Mouse (Mus musculus): ENCODE data around the gene Prrc2c.
"Not testable (repeated sequence)": the region's sequence is repeated elsewhere in the genome, so short reads cannot be mapped to it uniquely, and the experiment has no call there.

Prrc2c gene

DNA sequence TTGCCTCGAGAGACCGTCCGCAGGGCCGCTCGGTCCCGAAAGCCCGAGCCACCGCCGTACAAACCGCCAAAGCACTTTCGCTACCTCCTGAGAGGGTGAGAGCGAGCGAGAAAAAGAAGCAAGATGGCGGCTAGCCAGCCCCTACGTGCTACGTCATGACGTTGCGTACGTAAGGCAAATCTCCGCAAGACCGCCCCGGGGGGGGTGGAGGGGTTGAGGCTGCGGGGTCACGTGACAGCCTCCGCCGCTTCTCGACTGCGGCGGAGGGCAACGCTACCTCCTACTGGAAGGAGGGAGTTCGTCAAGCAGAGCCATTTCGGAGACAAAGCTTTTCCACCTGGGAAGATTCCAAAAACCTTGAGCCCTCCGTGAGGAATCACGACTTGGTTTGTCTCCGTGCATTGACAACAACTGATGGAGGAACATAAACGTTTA lies at the start of gene Prrc2c:
Gene Prrc2c, minus strand, starts transcription at position 156 of the 435 bp plus-strand sequence.
- in situ Hi-C loops (cut with MboI; ENCODE audit: low sequenced_read_pairs): no loop called here

- in situ Hi-C loops (cut with MboI; ENCODE audit: low sequenced_read_pairs): no loop called here
These were observed 44.9 kb upstream of the Prrc2c start for GRCm38 (mm10) chr1:162785222-162785621.

DNA sequence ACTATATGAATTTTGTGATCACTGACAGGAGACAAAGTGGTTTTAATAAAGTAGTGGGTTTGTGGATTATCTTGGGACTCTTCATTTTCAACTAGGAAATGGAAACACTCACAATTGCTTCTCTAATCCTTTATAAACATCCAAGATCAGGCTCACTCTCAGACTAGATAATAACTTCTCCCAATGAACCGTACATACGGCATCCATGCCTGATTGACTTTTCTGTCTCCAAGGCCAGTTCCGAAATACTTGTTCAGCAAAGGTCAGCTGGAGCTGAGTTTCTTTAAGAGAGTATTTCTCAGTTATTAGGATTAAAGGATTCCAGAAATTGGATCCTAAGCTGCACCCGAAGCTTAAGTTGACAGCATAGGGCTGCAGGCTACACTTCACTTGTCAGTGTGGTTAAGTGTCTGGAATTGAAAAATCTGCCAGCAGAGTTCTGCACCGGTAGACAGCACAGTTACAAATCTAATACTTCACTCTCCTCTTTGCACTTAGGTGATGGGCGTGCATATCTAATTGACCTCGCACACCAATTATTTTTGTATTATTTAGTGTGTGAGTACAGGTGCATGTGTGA lies 43.4 kb upstream of the Prrc2c start:
- in situ Hi-C loops (cut with MboI; ENCODE audit: low sequenced_read_pairs): no loop called here

- in situ Hi-C loops (cut with MboI; ENCODE audit: low sequenced_read_pairs): not testable (repeated sequence)
These were observed 40.7 kb upstream of the Prrc2c start for GRCm38 (mm10) chr1:162781035-162781434.

DNA sequence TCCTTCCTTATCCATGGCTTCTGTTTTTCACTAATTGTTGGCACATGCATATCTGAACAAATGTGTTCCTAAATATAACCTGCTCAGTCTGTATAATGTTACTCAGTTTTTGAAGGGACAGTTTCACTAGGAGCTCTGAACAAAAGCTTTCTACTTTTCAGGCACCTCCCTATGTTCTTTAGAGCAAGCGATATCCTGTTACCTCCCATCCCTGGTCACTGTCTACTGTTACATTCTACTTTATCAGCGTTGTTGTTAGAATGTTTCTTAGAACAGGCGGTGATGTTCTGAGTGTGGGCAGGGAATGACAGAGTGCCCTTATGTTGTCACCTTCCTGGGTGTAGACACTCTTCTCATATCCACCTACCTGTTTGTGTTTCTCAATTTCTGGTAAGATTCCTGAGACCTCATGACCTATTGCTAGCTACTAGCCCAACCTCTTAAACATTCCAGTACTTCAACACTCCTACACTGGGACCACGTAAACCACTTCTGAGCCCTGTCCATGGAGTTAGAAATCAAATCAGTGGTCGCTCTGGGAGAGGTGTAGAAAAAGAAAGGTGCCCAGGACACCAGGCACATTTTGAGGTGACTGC lies 37.7 kb upstream of the Prrc2c start:
- in situ Hi-C loops (cut with MboI; ENCODE audit: low sequenced_read_pairs): no loop called here

- in situ Hi-C loops (cut with MboI; ENCODE audit: low sequenced_read_pairs): no loop called here
These were observed 33.3 kb upstream of the Prrc2c start for GRCm38 (mm10) chr1:162773661-162774060.

GRCm38 (mm10) chr1:162771617-162772360 lies 31.4 kb upstream of the Prrc2c start:
- in situ Hi-C loops (cut with MboI; ENCODE audit: low sequenced_read_pairs): no loop called here

GRCm38 (mm10) chr1:162752009-162752408 lies 11.7 kb upstream of the Prrc2c start:
- in situ Hi-C loops (cut with MboI; ENCODE audit: low sequenced_read_pairs): no loop called here

DNA sequence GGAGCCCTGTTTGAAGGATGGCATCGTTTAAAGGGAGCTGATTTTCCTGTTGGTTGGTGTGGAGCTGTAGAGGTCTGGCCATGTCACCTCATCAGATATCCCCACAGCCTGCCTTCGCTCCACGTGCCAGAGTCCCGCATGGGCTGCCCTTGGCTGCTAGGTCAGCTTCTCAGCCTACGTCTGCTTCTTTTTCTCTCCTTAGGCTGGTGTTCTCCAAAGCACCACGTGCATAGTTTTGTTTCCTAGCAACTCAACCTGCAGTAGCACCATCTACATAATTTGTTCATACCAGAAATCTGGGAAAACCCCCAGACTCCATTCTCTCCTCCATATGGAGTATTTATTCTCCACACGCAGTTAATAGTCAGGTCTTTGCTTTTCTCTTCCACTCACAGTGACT lies 9.3 kb upstream of the Prrc2c start:
- in situ Hi-C loops (cut with MboI; ENCODE audit: low sequenced_read_pairs): no loop called here

- in situ Hi-C loops (cut with MboI; ENCODE audit: low sequenced_read_pairs): no loop called here
These were observed 8.4 kb upstream of the Prrc2c start for GRCm38 (mm10) chr1:162748761-162749160.

DNA sequence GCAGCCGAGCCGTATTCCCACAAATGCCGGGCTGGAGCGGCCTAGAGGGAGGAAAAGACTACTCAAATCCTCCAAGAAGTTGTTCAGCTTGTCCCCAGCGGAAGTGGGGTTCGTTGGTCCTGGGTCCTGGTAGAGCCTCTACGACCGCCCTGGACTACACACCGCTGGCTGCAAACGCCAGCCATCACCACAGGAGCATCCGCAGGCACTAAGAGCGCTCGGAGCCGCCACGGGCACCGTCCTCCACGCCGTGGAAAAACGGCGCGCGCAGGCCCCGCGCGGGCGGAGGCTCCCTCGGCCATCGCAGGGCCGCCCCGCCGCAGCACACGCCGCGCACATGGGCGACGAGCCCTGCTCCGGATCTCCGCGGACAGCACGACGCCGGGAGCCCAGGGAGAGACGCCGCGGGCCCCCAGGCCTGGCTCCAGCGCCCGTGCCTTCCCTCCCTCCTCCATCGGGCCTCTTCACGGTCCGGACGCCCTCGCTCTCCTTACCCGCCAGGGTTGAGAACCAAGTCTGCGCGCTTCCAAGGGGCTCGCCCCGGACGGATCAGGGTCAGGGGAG lies 443 bp downstream of the Prrc2c start:
- in situ Hi-C loops (cut with MboI; ENCODE audit: low sequenced_read_pairs): no loop called here

DNA sequence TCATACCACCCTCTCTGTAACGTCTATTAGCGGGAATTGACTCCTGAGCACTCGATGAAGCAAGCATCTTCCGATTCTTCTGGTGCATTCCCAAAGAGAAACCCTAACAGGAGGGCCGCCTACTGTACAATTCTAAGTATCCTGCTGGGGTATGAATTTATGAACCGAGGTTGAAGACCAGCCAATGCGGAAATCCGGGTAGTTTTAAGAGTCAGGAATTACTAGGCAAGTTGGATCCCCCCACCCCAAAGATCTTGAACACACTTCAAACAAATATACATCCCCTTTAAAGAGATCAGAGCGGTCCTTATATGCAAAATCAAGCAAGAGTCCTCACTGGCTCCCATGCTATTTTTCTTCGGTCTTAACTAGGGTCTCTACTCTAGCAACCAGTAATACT lies 950 bp downstream of the Prrc2c start:
- in situ Hi-C loops (cut with MboI; ENCODE audit: low sequenced_read_pairs): no loop called here

- in situ Hi-C loops (cut with MboI; ENCODE audit: low sequenced_read_pairs): no loop called here
These were observed 1.9 kb downstream of the Prrc2c start for GRCm38 (mm10) chr1:162738472-162738871.

GRCm38 (mm10) chr1:162735084-162735483 lies 5.3 kb downstream of the Prrc2c start:
- in situ Hi-C loops (cut with MboI; ENCODE audit: low sequenced_read_pairs): no loop called here

GRCm38 (mm10) chr1:162734283-162734682 lies 6.1 kb downstream of the Prrc2c start:
- in situ Hi-C loops (cut with MboI; ENCODE audit: low sequenced_read_pairs): no loop called here

- in situ Hi-C loops (cut with MboI; ENCODE audit: low sequenced_read_pairs): no loop called here
These were observed 8.3 kb downstream of the Prrc2c start for GRCm38 (mm10) chr1:162732041-162732440.

- in situ Hi-C loops (cut with MboI; ENCODE audit: low sequenced_read_pairs): no loop called here
These were observed 10.9 kb downstream of the Prrc2c start for GRCm38 (mm10) chr1:162729436-162729835.

DNA sequence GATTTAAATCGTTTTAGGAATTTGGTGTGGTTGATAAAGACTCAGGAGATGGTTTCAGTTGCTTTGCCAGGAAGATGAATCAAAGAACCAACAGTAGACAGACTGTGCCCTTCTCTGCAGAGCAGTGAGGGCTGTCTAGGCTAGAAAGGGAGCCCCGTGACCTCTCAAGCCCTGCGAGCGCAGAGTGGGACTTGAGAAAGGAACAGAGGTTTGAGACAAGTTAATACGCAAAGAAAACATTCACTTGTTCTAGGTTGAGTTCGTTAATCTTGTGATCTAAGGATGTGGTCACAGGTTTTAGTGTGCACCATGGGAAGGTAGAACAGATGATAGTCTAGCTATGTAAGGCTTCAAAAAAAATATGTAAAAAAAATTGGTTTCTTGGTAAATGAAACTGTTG lies 12.4 kb downstream of the Prrc2c start:
- in situ Hi-C loops (cut with MboI; ENCODE audit: low sequenced_read_pairs): no loop called here

GRCm38 (mm10) chr1:162723610-162724009 lies 16.7 kb downstream of the Prrc2c start:
- in situ Hi-C loops (cut with MboI; ENCODE audit: low sequenced_read_pairs): loop anchor here (25.0 kb wide), 1 partner anchor 886 kb away; no protein-coding TSS in a partner anchor

DNA sequence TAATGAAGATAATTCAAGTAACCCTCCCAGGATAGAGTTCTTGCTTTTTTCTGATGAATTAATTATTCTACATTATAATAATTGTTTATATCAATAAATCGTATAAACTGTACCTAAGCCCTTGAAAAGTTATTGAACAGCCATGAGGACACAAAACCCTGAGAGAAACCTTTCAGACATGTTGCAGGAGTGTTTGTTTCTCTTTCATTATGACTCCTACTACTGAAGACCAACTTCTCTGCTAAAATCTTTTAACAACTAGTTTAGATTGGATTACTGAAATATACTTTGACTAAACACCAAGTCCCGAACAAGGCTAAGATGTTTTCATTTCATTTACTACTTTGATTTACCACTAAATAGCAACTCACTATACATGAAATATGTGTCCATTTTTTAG lies 19.7 kb downstream of the Prrc2c start:
- in situ Hi-C loops (cut with MboI; ENCODE audit: low sequenced_read_pairs): loop anchor here (25.0 kb wide), 1 partner anchor 883 kb away; no protein-coding TSS in a partner anchor

DNA sequence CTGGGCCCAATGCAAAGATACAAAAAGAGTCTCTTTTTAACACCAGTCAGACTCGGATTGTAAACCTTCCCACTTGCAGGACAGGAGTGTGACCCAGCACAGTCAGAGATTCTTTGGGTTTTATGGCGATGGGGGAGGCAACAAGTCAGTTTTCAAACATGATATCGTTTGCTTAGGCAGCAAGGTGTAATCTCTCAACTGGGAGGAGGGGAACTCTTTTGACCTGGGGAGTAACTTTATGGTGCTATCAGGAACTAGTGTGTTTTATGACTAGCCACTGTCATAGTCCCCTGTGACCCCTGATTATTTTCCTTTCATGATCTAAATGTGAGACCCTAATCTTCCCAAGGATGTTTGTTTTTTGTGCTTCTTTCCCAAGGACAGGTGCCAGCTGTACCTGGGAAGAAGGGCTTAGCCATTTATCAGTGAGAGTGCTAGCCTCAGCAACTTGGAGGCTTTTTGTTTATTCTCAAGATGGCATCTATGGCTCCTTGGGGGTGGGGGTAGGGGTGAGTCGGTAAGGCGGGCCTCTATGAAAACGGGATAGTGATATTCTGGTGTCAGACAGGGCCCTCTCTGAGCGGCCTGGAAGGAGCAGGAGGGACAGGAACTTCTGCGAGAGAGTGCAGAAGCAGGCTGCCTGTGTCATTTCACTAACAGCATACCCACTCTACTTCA lies 39.8 kb downstream of the Prrc2c start:
- in situ Hi-C loops (cut with MboI; ENCODE audit: low sequenced_read_pairs): loop anchor here (25.0 kb wide), 1 partner anchor 863 kb away; no protein-coding TSS in a partner anchor

Measured in CH12F3 (cell line).